Mouse (Mus musculus): ENCODE measurements around the gene Cep97. TPM values are rescaled to one million over a fixed set of nuclear protein-coding genes. Genes with fewer than 3 reads are reported as not detected.

Cep97 gene
- polyA plus RNA-seq, 1 experiment from 2014 or later: 16.3 TPM

Other genes starting within 250 kb of the Cep97 start
- gene Nfkbiz, start 96.0 kb downstream of the Cep97 start, polyA plus RNA-seq (2016; fragmentation: Nextera tagmentation; extraction: Ambion mirVana): 4.2 and 4.8 TPM in 2 replicates
- 0.83 and 1.2 TPM in 2 replicates for gene Nxpe3, start 39.6 kb downstream of the Cep97 start, polyA plus RNA-seq (2016; fragmentation: Nextera tagmentation; extraction: Ambion mirVana)
- gene Rpl24, start 31.4 kb upstream of the Cep97 start, polyA plus RNA-seq (2016; fragmentation: Nextera tagmentation; extraction: Ambion mirVana): 795 and 800 TPM in 2 replicates
- gene Zbtb11, start 39.0 kb upstream of the Cep97 start, polyA plus RNA-seq (2016; fragmentation: Nextera tagmentation; extraction: Ambion mirVana): 22.6 and 23.3 TPM in 2 replicates
- gene Pcnp, start 94.9 kb upstream of the Cep97 start, polyA plus RNA-seq (2016; fragmentation: Nextera tagmentation; extraction: Ambion mirVana): 263 and 281 TPM in 2 replicates
- gene Trmt10c, start 103.0 kb upstream of the Cep97 start, polyA plus RNA-seq (2016; fragmentation: Nextera tagmentation; extraction: Ambion mirVana): 28.5 and 31.5 TPM in 2 replicates
- 45.0 and 45.4 TPM in 2 replicates for gene Senp7, start 113.5 kb upstream of the Cep97 start, polyA plus RNA-seq (2016; fragmentation: Nextera tagmentation; extraction: Ambion mirVana)

Measured in embryonic facial prominence, embryonic 12.5 days (tissue).